Mouse (Mus musculus) retina, embryonic 14.5 days (tissue): ENCODE measurements around the gene Fgfr1op2.
"Not testable (repeated sequence)": the region's sequence is repeated elsewhere in the genome, so short reads cannot be mapped to it uniquely, and the experiment has no call there.

Source experiments
- DNase-seq: peaks from one replicate; pipeline ENCODE4 v3.0.0-alpha.2; 2015; ENCODE audit warnings: low spot score

Gene Fgfr1op2

DNA sequence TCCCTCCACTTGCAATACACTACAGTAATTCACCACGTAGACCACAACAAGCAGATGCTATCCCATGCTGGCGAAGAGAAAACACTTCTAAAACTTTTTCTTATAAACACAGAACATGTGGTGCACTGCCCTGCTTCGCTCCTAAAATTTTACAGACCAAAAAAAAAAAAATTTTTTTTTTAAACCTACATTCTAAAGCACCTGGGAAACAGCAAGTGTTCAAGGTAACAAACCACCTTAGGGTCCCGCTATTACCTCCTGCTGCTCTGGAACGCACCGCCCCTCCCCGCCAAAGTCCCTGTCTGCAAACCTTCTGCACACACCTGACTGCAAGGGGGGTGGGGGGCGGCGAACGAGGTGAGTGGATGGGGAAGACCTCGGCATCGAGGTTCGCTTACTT lies at the start of gene Fgfr1op2:
TSS of gene Fgfr1op2 (plus strand) at position 301 of the 400 bp plus-strand sequence.
- DNase-seq = no peak

DNA sequence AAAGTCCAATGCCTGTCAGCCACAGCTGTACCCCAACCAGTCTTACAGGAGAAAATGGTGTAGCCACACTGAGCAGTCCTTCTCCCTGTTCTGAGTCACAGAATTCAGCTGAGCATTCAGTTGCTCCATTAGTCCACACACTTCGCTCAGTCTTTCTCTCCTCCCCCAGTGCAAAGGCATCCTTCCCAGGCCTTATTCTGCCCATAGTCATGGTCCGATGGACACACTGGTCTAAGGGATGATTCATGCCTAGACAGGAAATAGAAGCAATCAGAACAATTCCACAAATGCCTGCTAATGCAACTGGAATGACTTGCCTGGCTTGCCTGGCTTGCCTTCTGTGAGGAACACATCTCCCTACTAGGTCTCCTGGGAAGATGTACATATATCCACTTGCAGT lies 49.5 kb upstream of the Fgfr1op2 start:
- no peak for DNase-seq

DNA sequence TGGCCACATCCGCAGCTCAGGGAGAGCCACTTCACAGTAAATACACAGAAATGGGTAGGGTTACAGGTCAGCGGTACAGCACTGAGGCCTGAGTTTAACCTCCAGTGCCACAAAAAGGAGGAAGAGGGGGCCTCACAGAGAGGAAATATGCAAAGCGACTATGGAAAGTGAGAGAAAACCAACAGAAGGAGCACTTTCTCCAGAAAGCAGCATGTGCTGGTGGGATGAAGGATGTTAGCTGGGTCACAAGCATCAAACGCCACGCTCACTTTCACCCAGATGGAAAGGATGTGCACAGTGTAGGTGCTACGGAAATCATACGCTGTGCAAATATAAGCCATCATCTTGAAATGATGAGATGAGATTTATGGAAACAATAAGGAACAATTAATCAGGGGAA lies 46.6 kb upstream of the Fgfr1op2 start:
- DNase-seq = no peak

DNA sequence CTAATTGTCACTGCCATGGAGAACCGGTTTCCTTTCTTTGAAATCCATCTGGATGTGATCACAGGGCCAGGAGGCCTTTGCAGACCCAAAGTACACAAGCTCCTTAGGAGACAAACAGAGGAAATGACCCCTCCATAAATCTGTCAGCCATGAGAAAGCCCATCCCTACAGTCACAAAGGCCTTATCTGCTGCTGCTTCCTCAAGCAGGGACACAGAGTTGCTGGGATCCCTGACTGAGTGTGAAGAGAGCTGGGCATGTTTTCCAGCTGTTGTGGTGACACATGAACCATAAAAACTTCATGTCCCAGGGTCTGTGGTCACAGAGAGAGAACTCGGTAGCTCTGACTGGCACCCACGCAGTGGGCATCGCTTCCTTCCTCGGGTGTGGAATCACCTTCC lies 46.2 kb upstream of the Fgfr1op2 start:
- DNase-seq = no peak

DNA sequence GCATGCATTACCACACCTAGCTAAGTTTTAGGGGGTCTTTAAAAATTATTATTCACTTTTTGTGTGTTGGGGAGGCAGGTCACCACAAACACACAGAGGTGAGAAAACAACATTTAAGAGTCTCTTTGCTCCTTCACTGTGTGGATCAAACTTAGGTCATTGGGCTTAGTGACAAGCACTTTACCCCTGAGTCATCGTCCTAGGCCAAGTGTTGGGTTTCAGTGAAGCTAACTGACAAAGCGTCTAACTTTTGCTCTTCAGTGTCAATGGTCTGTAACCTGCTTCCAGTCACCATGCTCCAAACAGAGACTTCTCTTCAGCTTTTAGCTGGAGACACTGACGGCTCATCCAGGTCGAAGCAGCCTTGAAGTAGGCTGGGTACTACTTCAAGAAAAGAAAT lies 43.9 kb upstream of the Fgfr1op2 start:
- DNase-seq = no peak

DNA sequence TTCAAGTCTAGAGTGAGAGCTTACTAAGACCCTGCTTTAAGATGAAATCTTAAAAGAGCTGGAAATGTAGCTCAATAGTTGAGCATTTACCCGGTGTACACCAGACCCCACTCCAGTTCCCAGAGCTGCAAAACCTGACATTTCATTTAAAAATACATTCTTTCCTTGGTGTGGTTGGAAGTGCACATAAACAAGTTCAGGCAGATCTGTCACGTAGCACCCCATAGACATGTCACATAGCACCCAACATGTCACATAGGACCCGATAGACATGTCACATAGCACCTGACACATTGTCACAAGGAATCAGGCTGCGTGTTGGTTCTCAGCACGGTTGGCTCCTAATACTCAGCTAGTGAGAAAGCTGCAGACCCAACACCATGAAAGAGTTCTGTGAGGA lies 41.5 kb upstream of the Fgfr1op2 start:
- DNase-seq = no peak

DNA sequence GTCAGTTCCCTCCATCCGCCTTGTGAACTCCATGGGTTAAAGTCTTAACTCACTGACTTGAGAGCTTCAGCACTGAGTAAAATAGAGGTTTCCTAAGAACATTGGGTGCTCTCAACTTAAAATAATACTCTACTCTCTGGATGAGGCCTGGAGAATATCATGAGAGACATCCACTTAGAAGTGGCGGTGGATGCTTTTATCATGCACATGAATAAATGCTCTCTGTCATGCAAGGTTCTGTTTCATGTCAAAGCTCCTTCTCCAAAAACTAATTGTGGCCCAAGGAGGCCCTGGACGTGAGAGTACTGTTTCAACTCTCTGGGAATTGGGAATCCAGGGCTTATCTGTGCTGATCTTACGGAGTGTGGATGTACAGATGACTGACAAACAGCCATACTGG lies 39.9 kb upstream of the Fgfr1op2 start:
- DNase-seq = no peak

DNA sequence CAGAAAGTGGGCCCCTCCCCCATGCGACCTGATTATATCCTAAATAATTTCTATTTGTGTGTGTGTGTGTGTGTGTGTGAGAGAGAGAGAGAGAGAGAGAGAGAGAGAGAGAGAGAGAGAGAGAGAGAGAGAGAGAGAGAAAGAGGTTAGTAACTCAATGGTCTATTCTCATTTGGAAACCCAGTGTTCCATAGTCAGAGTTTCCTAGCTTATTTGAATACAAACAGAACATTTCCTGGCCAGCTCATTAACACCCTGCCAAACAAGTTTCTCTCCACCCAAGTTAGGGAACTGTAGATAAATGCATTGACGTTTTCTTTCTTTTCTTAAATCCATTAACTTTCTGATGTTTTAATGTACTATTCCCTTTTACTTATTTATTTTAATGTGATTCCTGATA lies 38.9 kb upstream of the Fgfr1op2 start:
- DNase-seq = no peak

DNA sequence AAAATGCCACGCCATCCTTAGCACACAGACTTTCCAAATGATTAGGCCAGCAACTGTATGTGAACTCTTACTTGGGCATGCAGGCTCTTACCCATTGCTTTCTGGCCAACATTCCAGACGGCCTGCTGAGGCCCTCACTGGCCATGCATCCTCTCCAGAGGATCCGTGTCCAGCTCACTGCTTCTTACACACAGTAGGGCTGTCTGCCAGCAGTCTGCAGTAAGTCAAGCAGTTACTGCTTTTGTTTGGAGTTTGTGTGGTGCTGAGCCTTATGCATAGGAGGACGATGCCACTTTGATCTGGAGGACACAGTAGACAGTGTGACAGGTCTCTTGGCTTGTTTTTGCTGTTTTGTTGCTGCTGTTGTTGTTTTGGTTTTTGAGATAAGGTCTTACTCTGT lies 38.3 kb upstream of the Fgfr1op2 start:
- DNase-seq = no peak

DNA sequence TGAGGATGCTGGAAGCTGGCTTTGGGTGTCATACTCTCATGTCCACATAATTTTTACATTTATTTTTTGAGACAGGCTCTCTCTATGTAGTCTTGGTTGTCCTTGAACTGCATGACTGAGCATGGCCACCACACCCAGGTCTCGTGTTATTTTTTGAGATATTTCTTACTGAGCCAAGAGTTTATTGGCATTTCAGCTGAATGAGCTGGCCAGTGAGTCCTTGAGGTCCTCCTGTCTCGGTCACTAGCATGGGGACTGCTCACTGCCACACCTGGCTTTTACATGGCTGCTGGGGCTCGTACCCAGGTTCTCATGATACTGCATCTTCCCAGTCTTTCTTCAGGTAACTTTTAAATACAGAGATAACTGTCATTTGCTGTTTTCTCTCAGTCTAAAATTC lies 36.6 kb upstream of the Fgfr1op2 start:
- DNase-seq = no peak

DNA sequence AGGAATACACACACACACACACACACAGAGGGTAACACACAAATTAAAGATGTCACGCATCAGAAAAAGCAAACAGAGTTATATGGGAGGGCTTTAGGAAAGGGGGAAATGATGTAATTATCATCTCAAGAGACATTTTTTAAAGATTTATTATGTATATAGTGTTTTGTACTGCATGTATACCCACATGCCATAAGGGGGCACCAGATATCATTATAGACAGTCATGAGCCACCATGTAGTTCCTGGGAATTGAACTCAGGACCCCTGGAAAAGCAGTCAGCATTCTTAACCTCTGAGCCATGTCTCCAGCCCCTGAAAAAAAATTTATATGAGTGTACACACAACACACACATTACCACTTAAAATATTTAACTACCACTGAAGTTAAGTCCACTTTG lies 32.4 kb upstream of the Fgfr1op2 start:
- peak; percentile 11 for DNase-seq

DNA sequence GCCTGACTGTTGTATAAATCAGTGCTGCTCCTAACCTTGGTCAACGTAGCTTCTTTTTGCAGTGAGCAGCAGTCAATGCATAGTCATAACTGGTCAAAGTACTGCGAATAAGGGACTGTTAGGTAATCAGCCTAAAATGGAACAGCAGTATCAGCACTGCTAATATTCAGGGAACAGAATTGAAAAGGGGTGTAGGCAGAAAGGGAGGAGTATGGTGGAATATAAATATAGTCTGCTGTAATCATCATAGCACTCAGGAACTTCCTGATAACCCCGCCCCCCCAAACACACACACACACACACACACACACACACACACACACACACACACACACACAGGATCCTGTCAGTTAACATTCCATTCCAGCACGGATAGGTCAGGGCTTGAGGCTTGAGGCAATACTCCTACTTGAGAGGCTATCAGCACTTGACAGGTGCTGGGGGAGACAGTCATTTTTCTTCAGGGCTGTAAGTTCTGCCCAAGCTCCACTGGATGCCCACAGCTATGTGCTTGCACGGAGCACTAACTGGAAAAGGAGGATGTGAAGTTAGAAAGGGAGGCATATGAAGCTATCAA lies 31.6 kb upstream of the Fgfr1op2 start:
- DNase-seq = no peak

DNA sequence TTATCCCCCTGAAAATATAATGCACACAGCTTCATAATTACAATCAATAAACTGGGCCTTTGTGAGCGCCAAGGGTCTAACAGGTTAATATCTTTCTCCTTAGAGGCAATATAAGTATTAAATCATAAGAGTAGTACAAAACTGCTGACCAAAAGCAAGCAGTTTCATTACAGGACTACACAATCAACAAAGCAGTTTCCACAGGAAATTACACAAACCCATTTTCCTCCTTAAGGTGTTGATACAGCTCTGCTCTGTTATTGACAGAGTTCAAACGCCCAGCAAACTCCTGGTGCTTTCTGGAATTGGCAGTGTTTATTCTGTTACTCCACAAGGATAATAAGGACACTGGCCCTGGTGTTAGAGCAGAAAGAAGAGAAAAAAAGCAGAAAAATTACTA lies 26.6 kb upstream of the Fgfr1op2 start:
- DNase-seq = no peak

DNA sequence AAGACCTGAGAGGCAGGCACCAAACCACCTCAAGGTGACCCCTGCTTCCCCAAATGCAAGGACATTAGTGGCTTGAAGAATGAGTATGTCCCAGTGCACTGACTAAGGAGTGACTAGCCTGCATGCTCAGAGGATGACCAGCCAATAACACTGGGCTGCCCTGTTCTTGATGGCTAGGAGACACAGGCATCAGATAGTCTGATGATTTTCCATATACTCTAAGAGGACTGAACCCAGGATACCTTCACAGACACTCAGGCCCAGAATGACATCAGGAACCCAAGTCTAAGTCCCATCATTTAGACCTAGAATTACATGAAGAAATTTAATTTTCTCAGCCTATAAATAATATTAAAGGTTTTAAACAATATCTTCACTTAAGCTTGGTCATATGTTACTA lies 25.7 kb upstream of the Fgfr1op2 start:
- DNase-seq = no peak

DNA sequence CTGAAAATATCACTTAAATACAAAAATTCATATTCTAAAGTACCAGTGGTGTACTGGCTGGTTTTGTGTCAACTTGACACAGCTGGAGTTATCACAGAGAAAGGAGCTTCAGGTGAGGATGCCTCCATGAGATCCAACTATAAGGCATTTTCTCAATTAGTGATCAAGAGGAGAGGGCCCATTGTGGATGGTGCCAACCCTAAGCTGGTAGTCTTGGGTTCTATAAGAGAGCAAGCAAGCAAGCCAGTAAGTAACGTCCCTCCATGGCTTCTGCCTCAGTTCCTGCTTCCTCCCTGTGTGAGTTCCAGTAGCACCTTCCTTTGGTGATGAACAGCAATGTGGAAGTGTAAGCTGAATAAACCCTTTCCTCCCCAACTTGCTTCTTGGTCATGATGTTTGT lies 14.5 kb upstream of the Fgfr1op2 start:
- DNase-seq = not testable (repeated sequence)

DNA sequence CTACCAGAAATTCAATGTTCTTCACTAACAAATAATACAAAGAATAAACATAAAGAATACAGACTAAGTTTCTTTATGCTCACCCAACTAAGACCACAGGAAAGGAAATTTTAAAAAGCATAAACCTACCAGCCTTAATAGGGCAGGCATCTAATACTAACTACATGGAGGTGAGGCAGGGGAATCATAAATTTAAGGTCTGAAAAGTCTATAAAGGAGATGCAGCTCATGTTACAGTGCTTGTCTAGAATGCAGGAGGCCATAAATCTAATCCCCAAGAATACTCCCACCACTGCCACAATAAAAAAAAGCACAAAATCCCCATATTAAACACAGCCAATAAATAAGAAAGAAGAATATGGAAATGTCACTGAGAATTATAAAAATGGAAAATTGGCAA lies 4.9 kb upstream of the Fgfr1op2 start:
- no peak for DNase-seq

DNA sequence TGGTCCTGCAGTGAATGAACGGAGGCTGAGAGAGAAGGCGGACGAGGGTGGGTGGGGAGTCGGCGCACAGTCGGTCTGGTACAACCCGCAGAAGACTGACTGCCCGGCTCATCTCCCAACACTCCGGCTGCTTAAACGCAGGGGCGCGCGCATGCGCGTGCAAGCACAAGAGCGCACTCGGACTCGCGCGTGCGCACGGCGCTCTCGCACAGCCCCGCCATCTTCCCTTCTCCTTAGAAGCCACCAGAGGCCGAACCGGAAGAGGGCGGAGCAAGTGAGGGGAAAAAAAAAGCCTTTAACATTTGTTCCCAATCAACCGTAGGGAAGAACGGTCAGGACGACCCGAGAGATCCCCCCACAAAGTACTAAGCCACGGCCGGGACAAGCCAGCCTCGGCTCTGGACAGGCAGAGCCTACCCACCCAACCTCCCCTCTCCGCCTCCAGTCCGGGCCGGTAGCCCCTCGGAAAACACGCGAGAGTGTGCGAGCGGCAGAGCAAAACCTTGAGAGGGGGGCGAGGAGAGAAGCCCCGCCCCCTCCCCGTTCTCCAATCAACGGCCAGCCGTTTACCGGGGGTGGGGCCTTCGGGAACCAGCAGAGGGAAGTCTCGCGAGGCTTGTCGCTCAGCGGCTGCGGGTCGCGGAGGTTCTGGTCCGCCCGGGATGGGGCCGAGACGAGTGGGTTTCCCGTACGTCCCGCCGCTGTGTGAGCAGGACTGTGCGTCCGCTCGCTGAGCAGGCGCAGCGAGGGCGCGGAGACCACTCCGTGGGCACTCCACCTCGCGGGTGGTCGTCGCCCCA lies 507 bp downstream of the Fgfr1op2 start, which contains the start of gene Ints13:
TSS of gene Ints13 (minus strand) at position 526 of the 800 bp plus-strand sequence.
- DNase-seq = peak; percentile 98

DNA sequence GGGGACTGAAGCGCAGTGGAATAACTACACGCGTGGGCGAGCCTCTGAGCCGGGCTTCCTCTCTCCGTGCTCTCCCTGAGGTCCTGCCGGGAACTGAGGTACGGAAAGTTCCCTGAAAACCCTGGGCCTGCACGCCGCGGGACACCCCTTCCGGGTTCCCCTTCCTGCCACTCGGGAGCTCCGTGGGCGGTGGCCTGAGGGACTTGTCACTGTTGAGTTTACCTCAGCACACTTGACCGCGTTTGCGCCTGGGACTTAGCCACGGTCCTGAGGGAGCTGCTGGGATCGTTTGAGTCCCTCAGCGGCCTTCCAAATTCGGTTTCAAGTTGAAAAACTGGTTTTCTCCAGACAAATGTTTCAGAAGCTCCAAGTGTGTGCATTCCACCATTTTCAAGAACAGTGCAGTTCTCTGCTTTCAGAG lies 1.1 kb downstream of the Fgfr1op2 start:
- DNase-seq = no peak

DNA sequence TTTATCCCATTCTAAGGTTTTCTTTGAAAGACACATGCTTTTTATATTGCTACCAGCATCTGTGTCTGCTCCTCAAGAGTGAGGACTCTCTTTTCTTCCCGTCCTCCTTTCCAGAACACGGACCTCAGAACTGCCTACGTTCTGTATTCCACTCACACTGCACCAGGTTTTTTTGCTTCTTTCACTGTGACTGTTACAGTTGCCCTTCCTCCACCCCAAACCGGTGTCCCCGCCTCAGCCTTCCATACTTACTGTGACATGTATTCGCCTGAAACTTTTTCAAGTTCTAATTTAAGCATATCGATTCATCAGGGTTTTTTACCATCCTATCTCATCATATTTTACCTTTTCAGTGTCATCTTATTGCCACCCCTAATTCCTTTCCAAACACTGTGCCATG lies 1.6 kb downstream of the Fgfr1op2 start:
- DNase-seq = no peak

DNA sequence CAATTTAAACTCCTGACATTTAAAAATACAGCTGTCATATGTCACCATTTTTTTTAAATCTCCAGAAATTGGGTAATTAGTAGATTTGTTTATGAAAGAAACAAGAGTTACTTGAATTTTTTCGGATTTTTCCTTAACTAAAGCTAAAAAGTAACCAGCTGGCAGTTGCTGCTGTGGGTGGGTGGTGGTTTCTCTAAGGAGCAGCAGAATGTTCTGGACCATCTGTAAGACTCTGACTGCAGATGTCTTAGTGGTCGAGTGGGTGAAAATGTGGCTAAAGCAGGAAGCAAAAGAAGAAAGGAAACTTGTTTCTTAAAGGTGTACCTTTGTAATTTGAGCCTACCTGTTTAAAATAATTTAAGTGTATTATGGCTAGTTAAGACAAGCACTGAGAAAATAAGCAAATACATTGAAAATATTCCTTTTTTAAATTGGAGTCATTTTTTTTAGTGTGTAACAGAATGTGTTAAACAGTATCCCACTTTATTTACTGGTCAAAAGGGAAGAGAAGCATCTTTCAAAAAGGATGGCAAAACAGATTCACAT lies 3.5 kb downstream of the Fgfr1op2 start:
- DNase-seq = no peak

DNA sequence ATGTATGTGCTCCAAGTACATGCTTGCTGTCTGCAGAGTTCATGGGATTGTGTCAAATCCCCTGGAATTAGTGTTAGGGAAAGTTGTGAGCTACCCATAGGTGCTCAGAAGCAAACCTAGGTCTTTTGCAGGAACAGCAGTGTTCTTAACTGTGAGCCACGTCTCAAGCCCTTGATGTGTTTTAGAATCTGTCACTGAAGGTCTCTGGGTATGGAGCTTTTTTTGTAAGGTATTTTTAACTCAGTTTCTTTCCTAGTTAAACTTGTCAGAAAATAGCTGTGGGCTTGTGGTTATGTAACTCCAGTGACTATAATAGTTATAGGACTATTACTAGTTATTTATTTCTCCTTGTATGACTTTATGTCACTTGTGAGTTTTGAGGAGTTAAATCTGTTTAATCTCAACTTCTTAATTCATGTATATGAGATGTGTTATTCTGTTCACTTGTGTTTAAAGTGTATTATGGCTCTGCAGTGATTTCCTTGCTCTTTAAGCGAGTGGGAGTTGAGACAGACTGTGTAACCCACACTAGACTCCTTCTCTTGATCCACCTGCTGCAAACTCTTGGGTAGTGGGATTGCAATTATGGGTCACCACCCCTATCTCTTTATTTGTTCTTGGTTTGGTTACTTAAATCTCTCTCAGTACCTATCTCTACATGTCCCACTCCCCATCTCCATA lies 6.5 kb downstream of the Fgfr1op2 start:
- no peak for DNase-seq

DNA sequence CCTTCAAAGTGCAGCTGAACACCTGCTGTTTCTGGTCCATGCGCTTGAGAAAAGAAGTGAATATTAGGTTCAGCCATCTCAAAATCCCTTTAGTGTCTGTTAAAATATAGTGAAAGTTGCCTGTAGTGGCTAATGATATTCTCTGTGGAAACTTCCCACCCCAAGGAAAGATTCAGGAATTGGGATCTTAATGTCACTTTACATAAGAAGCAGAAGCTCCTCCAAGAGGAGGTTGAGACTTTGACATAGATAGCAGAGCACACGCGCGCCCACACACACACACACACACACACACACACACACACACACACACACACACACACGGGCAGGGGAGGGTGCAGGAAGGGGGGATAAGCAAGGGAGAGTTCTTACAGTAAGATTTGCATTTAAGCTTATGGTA lies 8.1 kb downstream of the Fgfr1op2 start:
- DNase-seq = no peak

DNA sequence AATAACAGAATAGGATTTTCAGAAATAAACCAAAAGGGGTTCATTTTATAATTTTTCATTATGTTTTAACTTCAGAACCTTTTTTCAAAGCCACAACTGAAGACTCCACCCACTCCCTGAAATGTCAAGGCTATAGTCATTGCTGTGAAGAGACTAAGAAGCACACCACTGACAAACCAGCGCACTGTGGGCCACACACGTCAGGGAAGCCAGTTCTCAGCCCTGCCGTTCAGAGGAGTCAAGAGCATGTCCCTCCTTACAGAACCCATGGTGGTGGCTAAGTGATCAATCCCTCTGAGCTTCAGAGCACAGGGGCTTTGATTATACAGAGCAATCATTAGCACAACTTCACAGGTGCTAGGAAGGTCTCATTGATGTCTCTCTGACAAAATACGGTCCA lies 25.6 kb downstream of the Fgfr1op2 start:
- DNase-seq = no peak
